Comparison of ENCODE assay signal across 14 mouse cellular contexts in genomic region chr2:121660461-121661159, GRCm38 (mm10).
DNase-seq lines count a peak whose midpoint lies in the region; ATAC-seq and TF ChIP-seq lines count a peak whose summit lies in the region.
"Had no signal": no experiment of that assay in that cellular context is flagged by ENCODE, and none has a peak within 500 bp of the region (broad histone marks: within the 10 kb centered on the region; RNA-seq: fewer than 3 reads in every experiment).

No protein-coding gene starts in this region.

- 69% methylated on average over 6 of the region's 6 CpGs for WGBS in neural tube, embryonic 13.5 days

- H3K9me3 ChIP-seq in neural tube, embryonic 13.5 days = no peaks in the 10 kb centered on the region
- H3K9me3 ChIP-seq: liver, embryonic 13.5 days; stomach, embryonic 15.5 days had no signal

- no peak overlapping the region for H3K4me3 ChIP-seq in neural tube, embryonic 13.5 days
- no peak overlapping the region for H3K4me3 ChIP-seq in cortical plate, adult 2 months (ENCODE audit: insufficient read depth, low read length)
- H3K4me3 ChIP-seq: liver, embryonic 13.5 days; stomach, embryonic 15.5 days had no signal

- peaks cover 23% of the 10 kb centered on the region for H3K4me1 ChIP-seq in neural tube, embryonic 13.5 days (replicated peaks)
- H3K4me1 ChIP-seq in cortical plate, adult 2 months (ENCODE audit: control insufficient read depth, insufficient read depth, low read length) = peaks cover 6% of the 10 kb centered on the region; the same call in 1 of the 2 replicates
- H3K4me1 ChIP-seq: stomach, embryonic 15.5 days had no signal

- DNase-seq in frontal cortex, adult 2 months (ENCODE audit: extremely low spot score in 1 of 2, low spot score in 1 of 2) = no peak
- DNase-seq in neural tube, embryonic 10.5 days (ENCODE audit: extremely low spot score, low spot score) = no peak
- no peak for DNase-seq in gastrocnemius, adult 8-10 months (ENCODE audit: low spot score in 2 of 2)
- DNase-seq in thymus, postnatal 10 days (ENCODE audit: low spot score in 2 of 2) = no peak
- DNase-seq: heart, postnatal 4 days; kidney, adult 8-10 months; liver, embryonic 13.5 days; lung, postnatal 10 days; right cerebral cortex, postnatal 4 days; thymus, postnatal 36 days had no signal

- peak overlapping the region; percentile 43; the same call in 1 of the 2 replicates for H3K27ac ChIP-seq in neural tube, embryonic 13.5 days (replicated peaks)
- H3K27ac ChIP-seq in cortical plate, adult 2 months (ENCODE audit: insufficient read depth, low read length) = 0 out of 2 replicates have a peak overlapping the region, but pooled peaks have one; percentile 29
- H3K27ac ChIP-seq: liver, embryonic 13.5 days; stomach, embryonic 15.5 days had no signal

- TF ChIP-seq POLR2A in cortical plate, adult 2 months (IDR thresholded peaks at IDR 0.05; ENCODE audit: extremely low read depth, insufficient read depth, low read length) = no peak

- 0 out of 2 replicates have a peak, but pooled peaks have one; percentile 5 for ATAC-seq in frontal cortex, adult (ENCODE audit: low TSS enrichment)
- ATAC-seq in neural tube, embryonic 13.5 days (ENCODE audit: low read depth) = no peak

- no peak overlapping the region for H3K4me2 ChIP-seq in neural tube, embryonic 13.5 days
- H3K4me2 ChIP-seq: liver, embryonic 13.5 days; stomach, embryonic 15.5 days had no signal

- no peaks in the 10 kb centered on the region for H3K27me3 ChIP-seq in neural tube, embryonic 13.5 days
- H3K27me3 ChIP-seq: liver, embryonic 13.5 days; stomach, embryonic 15.5 days had no signal

- H3K9ac ChIP-seq in neural tube, embryonic 13.5 days = no peak overlapping the region
- H3K9ac ChIP-seq: liver, embryonic 13.5 days; stomach, embryonic 15.5 days had no signal

- no peak for TF ChIP-seq CTCF in cortical plate, adult 2 months (IDR thresholded peaks at IDR 0.05; ENCODE audit: extremely low read depth, insufficient read depth, low read length)

- H3K36me3 ChIP-seq in neural tube, embryonic 13.5 days = no peaks in the 10 kb centered on the region
- H3K36me3 ChIP-seq: liver, embryonic 13.5 days; stomach, embryonic 15.5 days had no signal
